Mouse (Mus musculus): ENCODE measurements around the gene Tnfaip1. TPM values are rescaled to one million over a fixed set of nuclear protein-coding genes. Genes with fewer than 3 reads are reported as not detected.

Tnfaip1 gene
- total and polyA plus RNA-seq, 2 experiments: 11.5 to 16.7 TPM

DNA sequence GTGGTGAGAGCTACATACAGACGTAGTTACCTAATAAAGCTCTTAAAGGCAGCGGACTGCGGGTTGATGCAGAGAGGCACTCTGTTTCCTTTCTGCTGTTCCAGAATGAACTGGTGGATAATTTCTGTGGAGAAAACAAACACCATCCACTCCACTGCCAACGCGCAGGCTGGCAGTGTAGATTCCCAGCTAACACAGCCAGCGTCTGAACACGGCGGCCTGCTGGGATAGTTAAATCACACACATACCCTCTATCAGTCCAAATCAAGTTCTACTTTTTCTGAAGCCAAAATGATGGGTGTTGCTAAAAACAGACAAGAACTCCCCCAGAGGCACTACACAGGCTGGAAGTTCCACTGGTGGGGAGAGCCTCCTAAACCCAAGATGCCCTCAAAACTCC is 35.3 kb upstream of the Tnfaip1 start:
- Histone ChIP-seq H3K36me3 (ENCODE audit: control insufficient read depth, insufficient read depth, low read length) (peaks cover 4% of the 10 kb centered on the region; the same call in 1 of the 2 replicates), H3K4me3 (ENCODE audit: insufficient read depth, low read depth, low read length) (no peak overlapping the region), H3K27me3 (ENCODE audit: control insufficient read depth, insufficient read depth, low read length) (no peaks in the 10 kb centered on the region), H3K9ac (ENCODE audit: low read depth, low read length) (no peak overlapping the region), H3K79me2 (ENCODE audit: control insufficient read depth, insufficient read depth, low read length) (no peaks in the 10 kb centered on the region), H3K4me1 (ENCODE audit: control insufficient read depth, insufficient read depth, low read length) (peaks cover 15% of the 10 kb centered on the region), H3K27ac (replicated peaks; ENCODE audit: insufficient read depth, low read depth, low read length) (no peak overlapping the region)
- WGBS: 97% methylated on average over 8 of the region's 8 CpGs
- TF ChIP-seq CTCF (IDR thresholded peaks at IDR 0.05; ENCODE audit: low read depth, low read length) (no peak), POLR2A (IDR thresholded peaks at IDR 0.05; ENCODE audit: extremely low read depth, insufficient read depth, low read length) (no peak)
- DNase-seq (ENCODE audit: extremely low read depth, low read depth, low spot score): no peak

DNA sequence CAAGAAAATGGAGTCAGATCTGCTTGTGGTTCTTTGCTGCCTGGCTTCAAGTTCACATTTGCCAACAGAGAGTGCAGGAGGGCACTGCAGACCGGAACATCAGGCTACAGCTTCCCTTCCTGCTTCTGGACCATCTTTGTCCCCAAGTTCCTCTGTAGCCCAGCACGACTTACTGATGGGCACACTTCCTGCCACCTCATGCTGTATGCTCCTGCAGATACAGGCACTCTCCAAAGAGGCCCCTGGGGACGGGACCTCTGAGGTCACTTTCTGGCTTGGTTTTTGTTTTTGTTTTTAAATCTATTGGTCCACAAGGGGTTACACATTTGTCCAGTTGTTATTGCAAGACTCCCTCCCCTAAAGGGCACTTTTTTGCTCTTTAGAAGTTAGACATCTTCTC is 33.7 kb upstream of the Tnfaip1 start:
- 71% methylated on average over 3 of the region's 3 CpGs for WGBS
- no peak for TF ChIP-seq CTCF (IDR thresholded peaks at IDR 0.05; ENCODE audit: low read depth, low read length)
- no peak for TF ChIP-seq POLR2A (IDR thresholded peaks at IDR 0.05; ENCODE audit: extremely low read depth, insufficient read depth, low read length)
- DNase-seq (ENCODE audit: extremely low read depth, low read depth, low spot score): no peak

DNA sequence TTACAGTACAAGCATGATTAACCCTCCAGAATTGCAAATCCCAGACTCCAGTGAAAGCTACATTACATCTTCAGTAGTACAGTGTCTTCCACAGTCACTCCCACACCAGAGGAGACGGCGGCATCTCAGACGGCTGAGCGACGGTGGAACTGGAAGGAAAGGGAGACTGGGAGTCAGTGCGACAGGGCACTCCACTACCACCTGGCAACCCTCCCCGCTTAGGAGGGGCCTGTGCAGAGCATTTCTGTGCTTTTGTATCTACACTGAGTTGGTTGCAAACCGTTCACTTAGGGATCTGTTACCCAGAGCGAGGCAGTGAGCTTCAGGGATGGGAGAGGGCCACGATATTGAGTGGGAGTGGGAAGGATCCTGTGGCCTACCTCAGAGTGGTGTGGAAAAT is 32.7 kb upstream of the Tnfaip1 start:
- no peak for TF ChIP-seq POLR2A (IDR thresholded peaks at IDR 0.05; ENCODE audit: extremely low read depth, insufficient read depth, low read length)
- TF ChIP-seq CTCF (IDR thresholded peaks at IDR 0.05; ENCODE audit: low read depth, low read length): no peak
- H3K27ac ChIP-seq (replicated peaks; ENCODE audit: insufficient read depth, low read depth, low read length): no peak overlapping the region
- H3K79me2 ChIP-seq (ENCODE audit: control insufficient read depth, insufficient read depth, low read length): no peaks in the 10 kb centered on the region
- peaks cover 2% of the 10 kb centered on the region; the same call in 1 of the 2 replicates for H3K4me1 ChIP-seq (ENCODE audit: control insufficient read depth, insufficient read depth, low read length)
- H3K4me3 ChIP-seq (ENCODE audit: insufficient read depth, low read depth, low read length): no peak overlapping the region
- 94% methylated on average over 10 of the region's 10 CpGs for WGBS
- H3K27me3 ChIP-seq (ENCODE audit: control insufficient read depth, insufficient read depth, low read length): no peaks in the 10 kb centered on the region
- no peak for DNase-seq (ENCODE audit: extremely low read depth, low read depth, low spot score)
- peaks cover 4% of the 10 kb centered on the region; the same call in 1 of the 2 replicates for H3K36me3 ChIP-seq (ENCODE audit: control insufficient read depth, insufficient read depth, low read length)
- H3K9ac ChIP-seq (ENCODE audit: low read depth, low read length): no peak overlapping the region

More for the DNA sequence above, 33.7 kb upstream of the Tnfaip1 start:
- no peak overlapping the region for H3K4me3 ChIP-seq (ENCODE audit: insufficient read depth, low read depth, low read length)
- H3K4me1 ChIP-seq (ENCODE audit: control insufficient read depth, insufficient read depth, low read length): peaks cover 6% of the 10 kb centered on the region
- no peak overlapping the region for H3K9ac ChIP-seq (ENCODE audit: low read depth, low read length)
- H3K27ac ChIP-seq (replicated peaks; ENCODE audit: insufficient read depth, low read depth, low read length): no peak overlapping the region
- no peaks in the 10 kb centered on the region for H3K79me2 ChIP-seq (ENCODE audit: control insufficient read depth, insufficient read depth, low read length)
- no peaks in the 10 kb centered on the region for H3K27me3 ChIP-seq (ENCODE audit: control insufficient read depth, insufficient read depth, low read length)
- H3K36me3 ChIP-seq (ENCODE audit: control insufficient read depth, insufficient read depth, low read length): peaks cover 4% of the 10 kb centered on the region; the same call in 1 of the 2 replicates

DNA sequence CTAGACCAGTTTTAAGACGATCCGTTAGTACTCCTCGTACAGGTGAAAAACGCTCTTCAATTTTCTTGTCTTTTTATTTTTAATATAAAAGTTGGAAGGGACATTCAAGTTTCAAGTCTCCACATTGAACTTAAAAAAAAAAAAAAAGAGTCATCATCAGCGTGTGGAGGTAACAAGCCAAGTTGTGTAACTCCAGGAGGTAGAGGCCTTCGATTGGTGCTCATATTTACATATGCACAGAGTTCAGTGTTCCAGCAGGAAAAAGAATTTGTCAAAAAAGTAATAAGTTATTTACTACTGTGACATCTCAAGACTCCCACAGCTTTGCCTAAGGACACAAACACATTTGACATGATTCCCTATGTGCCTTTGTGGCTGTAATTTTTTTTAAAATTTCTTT is 31.5 kb upstream of the Tnfaip1 start:
- 68% methylated on average over 6 of the region's 6 CpGs for WGBS
- H3K36me3 ChIP-seq (ENCODE audit: control insufficient read depth, insufficient read depth, low read length): peaks cover 4% of the 10 kb centered on the region; the same call in 1 of the 2 replicates
- peaks cover 2% of the 10 kb centered on the region; the same call in 1 of the 2 replicates for H3K4me1 ChIP-seq (ENCODE audit: control insufficient read depth, insufficient read depth, low read length)
- no peaks in the 10 kb centered on the region for H3K79me2 ChIP-seq (ENCODE audit: control insufficient read depth, insufficient read depth, low read length)
- no peak for TF ChIP-seq POLR2A (IDR thresholded peaks at IDR 0.05; ENCODE audit: extremely low read depth, insufficient read depth, low read length)
- no peak for TF ChIP-seq CTCF (IDR thresholded peaks at IDR 0.05; ENCODE audit: low read depth, low read length)
- no peaks in the 10 kb centered on the region for H3K27me3 ChIP-seq (ENCODE audit: control insufficient read depth, insufficient read depth, low read length)
- DNase-seq (ENCODE audit: extremely low read depth, low read depth, low spot score): peak; percentile 58
- H3K27ac ChIP-seq (replicated peaks; ENCODE audit: insufficient read depth, low read depth, low read length): no peak overlapping the region
- H3K4me3 ChIP-seq (ENCODE audit: insufficient read depth, low read depth, low read length): no peak overlapping the region
- no peak overlapping the region for H3K9ac ChIP-seq (ENCODE audit: low read depth, low read length)

DNA sequence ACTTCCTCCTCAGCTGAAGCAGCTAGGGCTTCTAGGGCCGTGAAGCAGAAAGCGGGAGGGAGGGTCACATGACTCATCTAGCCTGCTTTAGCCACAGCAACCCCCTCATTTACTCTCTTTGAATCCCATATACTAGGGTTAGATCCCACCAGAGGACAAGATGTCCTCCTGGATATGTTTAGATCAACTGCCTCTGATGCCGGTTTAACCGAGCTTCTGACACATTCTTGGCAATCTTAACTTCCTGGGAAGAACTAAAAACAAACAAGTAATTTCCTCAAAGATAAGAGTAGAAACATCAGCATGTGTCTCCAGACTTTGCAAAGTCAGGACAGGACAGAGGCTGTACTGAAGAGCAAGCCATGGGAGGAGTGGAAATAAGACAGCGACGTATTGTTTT is 30.6 kb upstream of the Tnfaip1 start:
- TF ChIP-seq CTCF (IDR thresholded peaks at IDR 0.05; ENCODE audit: low read depth, low read length) (no peak), POLR2A (IDR thresholded peaks at IDR 0.05; ENCODE audit: extremely low read depth, insufficient read depth, low read length) (no peak)
- peaks cover 2% of the 10 kb centered on the region; the same call in 1 of the 2 replicates for H3K4me1 ChIP-seq (ENCODE audit: control insufficient read depth, insufficient read depth, low read length)
- DNase-seq (ENCODE audit: extremely low read depth, low read depth, low spot score): peak; percentile 54
- no peaks in the 10 kb centered on the region for H3K79me2 ChIP-seq (ENCODE audit: control insufficient read depth, insufficient read depth, low read length)
- H3K27ac ChIP-seq (replicated peaks; ENCODE audit: insufficient read depth, low read depth, low read length): peak overlapping the region; percentile 78
- no peaks in the 10 kb centered on the region for H3K27me3 ChIP-seq (ENCODE audit: control insufficient read depth, insufficient read depth, low read length)
- 60% methylated on average over 6 of the region's 6 CpGs for WGBS
- peaks cover 2% of the 10 kb centered on the region; the same call in 1 of the 2 replicates for H3K36me3 ChIP-seq (ENCODE audit: control insufficient read depth, insufficient read depth, low read length)
- H3K4me3 ChIP-seq (ENCODE audit: insufficient read depth, low read depth, low read length): no peak overlapping the region
- H3K9ac ChIP-seq (ENCODE audit: low read depth, low read length): no peak overlapping the region

DNA sequence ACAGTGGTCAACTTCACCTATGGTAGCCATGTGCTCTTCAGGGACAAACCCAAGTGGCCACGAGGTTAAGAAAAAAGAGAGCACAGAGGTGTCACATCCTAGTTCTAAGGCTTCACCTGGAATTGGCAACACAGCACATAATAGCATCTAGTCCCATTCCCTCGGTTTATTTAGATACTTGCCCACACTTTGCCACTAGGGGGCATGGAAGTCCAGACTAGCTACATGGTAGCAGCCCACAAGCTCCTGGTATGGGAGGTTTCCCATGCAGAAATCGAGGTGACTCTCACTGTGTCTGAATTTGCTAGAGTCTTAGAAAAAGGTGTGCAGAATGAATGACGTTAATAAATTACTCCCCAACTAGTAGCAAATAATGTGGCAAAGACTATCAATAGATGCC is 24.3 kb upstream of the Tnfaip1 start:
- H3K27me3 ChIP-seq (ENCODE audit: control insufficient read depth, insufficient read depth, low read length): no peaks in the 10 kb centered on the region
- TF ChIP-seq CTCF (IDR thresholded peaks at IDR 0.05; ENCODE audit: low read depth, low read length) (peak; percentile 68), POLR2A (IDR thresholded peaks at IDR 0.05; ENCODE audit: extremely low read depth, insufficient read depth, low read length) (no peak)
- peak; percentile 64 for DNase-seq (ENCODE audit: extremely low read depth, low read depth, low spot score)
- H3K9ac ChIP-seq (ENCODE audit: low read depth, low read length): no peak overlapping the region
- no peak overlapping the region for H3K4me3 ChIP-seq (ENCODE audit: insufficient read depth, low read depth, low read length)
- peaks cover 5% of the 10 kb centered on the region for H3K4me1 ChIP-seq (ENCODE audit: control insufficient read depth, insufficient read depth, low read length)
- H3K79me2 ChIP-seq (ENCODE audit: control insufficient read depth, insufficient read depth, low read length): no peaks in the 10 kb centered on the region
- H3K27ac ChIP-seq (replicated peaks; ENCODE audit: insufficient read depth, low read depth, low read length): no peak overlapping the region
- H3K36me3 ChIP-seq (ENCODE audit: control insufficient read depth, insufficient read depth, low read length): no peaks in the 10 kb centered on the region
- WGBS: 11% methylated on average over 4 of the region's 4 CpGs

All from liver, adult 2 months (tissue).